Mouse (Mus musculus) intestine, embryonic 14.5 days (tissue): Measurements from ENCODE around the gene Os9. TPM values are rescaled to one million over a fixed set of nuclear protein-coding genes. Genes with fewer than 3 reads are reported as not detected.
A peak's percentile ranks its signal among the peaks of the same experiment; 100 is the strongest.
"Not testable (repeated sequence)": the region's sequence is repeated elsewhere in the genome, so short reads cannot be mapped to it uniquely, and the experiment has no call there.

Experiments used
- ATAC-seq: fragments of 200-750 bp; cut with Nextera tagmentation; replicated peaks from 2 replicates; pipeline ENCODE4 v1.8.0; 2017; ENCODE audit warnings: low read depth, moderate number of reproducible peaks, moderate TSS enrichment, moderate library complexity; ENCODE audit not compliant: low FRiP score, low TSS enrichment
- DNase-seq: peaks from one replicate; pipeline ENCODE4 v3.0.0-alpha.2; 2018; ENCODE audit warnings: low spot score
- H3K27ac ChIP-seq: fragments of 300-500 bp; sonication (generic); 2 replicates; pipeline ENCODE4 v1.5.1; 2014; ENCODE audit warnings: low read depth, mild to moderate bottlenecking, control low read depth
- H3K27me3 ChIP-seq: fragments of 300-500 bp; sonication (generic); replicated peaks from 2 replicates; pipeline ENCODE4 v1.6.1; 2014; ENCODE audit warnings: low read length, control low read depth; ENCODE audit not compliant: control insufficient read depth, insufficient read depth
- H3K36me3 ChIP-seq: fragments of 300-500 bp; sonication (generic); 2 replicates; pipeline ENCODE4 v1.6.1; 2014; ENCODE audit warnings: low read length, control low read depth; ENCODE audit not compliant: control insufficient read depth, insufficient read depth
- H3K4me1 ChIP-seq: fragments of 300-500 bp; sonication (generic); replicated peaks from 2 replicates; pipeline ENCODE4 v1.6.1; 2014; ENCODE audit warnings: low read length, control low read depth, mixed read lengths; ENCODE audit not compliant: control insufficient read depth, insufficient read depth
- H3K4me2 ChIP-seq: fragments of 300-500 bp; sonication (generic); 2 replicates; pipeline ENCODE4 v1.6.1; 2014; ENCODE audit warnings: low read length
- H3K4me3 ChIP-seq: fragments of 300-500 bp; sonication (generic); 2 replicates; pipeline ENCODE4 v1.5.1; 2014; ENCODE audit warnings: low read depth, low read length, control low read depth, mixed read lengths
- H3K9ac ChIP-seq: fragments of 300-500 bp; sonication (generic); 2 replicates; pipeline ENCODE4 v1.6.1; 2014; ENCODE audit warnings: mild to moderate bottlenecking, low read length
- H3K9me3 ChIP-seq: fragments of 300-500 bp; sonication (generic); 2 replicates; pipeline ENCODE4 v1.6.1; 2016; ENCODE audit warnings: low read length, control low read depth; ENCODE audit not compliant: control insufficient read depth
- WGBS: fragments of 180-500 bp; shearing (Covaris S2); extraction: QIAGEN DNeasy Blood & Tissue Kit; methylation state at CpG from one replicate; pipeline ENCODE4 v1.1.7; 2014; 5-methylcytosine and 5-hydroxymethylcytosine counted together
- polyA plus RNA-seq: library from polyadenylated mRNA; unstranded; fragments of >200 nt; fragmentation: Nextera tagmentation; extraction: Ambion mirVana; gene quantifications from 2 replicates; pipeline ENCODE4 v1.2.1, GENCODE M21; 2014

Os9 gene
- polyA plus RNA-seq, 1 experiment from 2014 or later: 51.6 TPM

GRCm38 (mm10) chr10:127164190-127164589, 43.3 kb upstream of the Os9 start:
- H3K9me3 ChIP-seq: no peaks in the 10 kb centered on the region
- H3K4me2 ChIP-seq: peak overlapping the region; percentile 100
- H3K4me1 ChIP-seq: peaks cover 12% of the 10 kb centered on the region; the same call in 1 of the 2 replicates
- peaks cover 36% of the 10 kb centered on the region for H3K27me3 ChIP-seq
- DNase-seq (no peak), ATAC-seq (no peak)
- H3K9ac ChIP-seq: no peak overlapping the region
- 0 out of 2 replicates have a peak, but pooled peaks cover 3% of the 10 kb centered on the region for H3K36me3 ChIP-seq
- no peak overlapping the region for H3K4me3 ChIP-seq
- WGBS: 87% methylated on average over 4 of the region's 4 CpGs
- H3K27ac ChIP-seq: no peak overlapping the region

GRCm38 (mm10) chr10:127162771-127163261, 41.9 kb upstream of the Os9 start:
- not testable (repeated sequence) for DNase-seq, H3K36me3 ChIP-seq, H3K4me2 ChIP-seq, H3K27ac ChIP-seq, H3K9ac ChIP-seq, H3K4me3 ChIP-seq, ATAC-seq, H3K9me3 ChIP-seq
- WGBS: 45% methylated on average over 7 of the region's 7 CpGs
- peaks cover 26% of the 10 kb centered on the region for H3K27me3 ChIP-seq
- H3K4me1 ChIP-seq: peaks cover 12% of the 10 kb centered on the region; the same call in 1 of the 2 replicates

- WGBS: 70% methylated on average over 3 of the region's 3 CpGs
- H3K36me3 ChIP-seq: no peaks in the 10 kb centered on the region
Observed at GRCm38 (mm10) chr10:127160728-127161127, 39.8 kb upstream of the Os9 start.

GRCm38 (mm10) chr10:127160081-127160480, 39.1 kb upstream of the Os9 start:
- H3K27ac ChIP-seq: no peak overlapping the region
- no peaks in the 10 kb centered on the region for H3K36me3 ChIP-seq
- H3K4me1 ChIP-seq: peaks cover 4% of the 10 kb centered on the region; the same call in 1 of the 2 replicates
- H3K27me3 ChIP-seq: no peaks in the 10 kb centered on the region
- ATAC-seq (no peak), DNase-seq (no peak)
- H3K4me3 ChIP-seq: no peak overlapping the region
- 85% methylated on average over 9 of the region's 9 CpGs for WGBS
- no peak overlapping the region for H3K4me2 ChIP-seq
- H3K9me3 ChIP-seq: no peaks in the 10 kb centered on the region
- no peak overlapping the region for H3K9ac ChIP-seq

More at GRCm38 (mm10) chr10:127160728-127161127, 39.8 kb upstream of the Os9 start:
- H3K9ac ChIP-seq: no peak overlapping the region
- no peak for DNase-seq
- H3K4me2 ChIP-seq: no peak overlapping the region
- H3K27me3 ChIP-seq: peaks cover 5% of the 10 kb centered on the region
- H3K4me1 ChIP-seq: peaks cover 8% of the 10 kb centered on the region; the same call in 1 of the 2 replicates
- H3K4me3 ChIP-seq: no peak overlapping the region
- no peaks in the 10 kb centered on the region for H3K9me3 ChIP-seq
- ATAC-seq: no peak
- H3K27ac ChIP-seq: no peak overlapping the region

- no peaks in the 10 kb centered on the region for H3K4me1 ChIP-seq
- DNase-seq: no peak
- WGBS: 56% methylated on average over 3 of the region's 3 CpGs
- H3K27ac ChIP-seq: no peak overlapping the region
- H3K9ac ChIP-seq: no peak overlapping the region
- no peak for ATAC-seq
- H3K4me3 ChIP-seq: no peak overlapping the region
- no peak overlapping the region for H3K4me2 ChIP-seq
- no peaks in the 10 kb centered on the region for H3K9me3 ChIP-seq
- H3K36me3 ChIP-seq: no peaks in the 10 kb centered on the region
- no peaks in the 10 kb centered on the region for H3K27me3 ChIP-seq
Observed at GRCm38 (mm10) chr10:127158471-127158870, 37.5 kb upstream of the Os9 start.

GRCm38 (mm10) chr10:127156511-127156910, 35.6 kb upstream of the Os9 start:
- H3K27ac ChIP-seq: no peak overlapping the region
- ATAC-seq (no peak), DNase-seq (no peak)
- no peaks in the 10 kb centered on the region for H3K9me3 ChIP-seq
- H3K4me1 ChIP-seq: no peaks in the 10 kb centered on the region
- no peak overlapping the region for H3K4me2 ChIP-seq
- H3K36me3 ChIP-seq: no peaks in the 10 kb centered on the region
- no peaks in the 10 kb centered on the region for H3K27me3 ChIP-seq
- no peak overlapping the region for H3K9ac ChIP-seq
- WGBS: 60% methylated on average over 1 of the region's 1 CpGs
- no peak overlapping the region for H3K4me3 ChIP-seq

GRCm38 (mm10) chr10:127156089-127156488, 35.2 kb upstream of the Os9 start:
- DNase-seq: no peak
- 64% methylated on average over 1 of the region's 1 CpGs for WGBS
- ATAC-seq: peak; percentile 21; the same call in 1 of the 2 replicates
- no peaks in the 10 kb centered on the region for H3K9me3 ChIP-seq
- peak overlapping the region; percentile 18; the same call in 1 of the 2 replicates for H3K27ac ChIP-seq
- H3K27me3 ChIP-seq: no peaks in the 10 kb centered on the region
- H3K36me3 ChIP-seq: no peaks in the 10 kb centered on the region
- H3K4me2 ChIP-seq: no peak overlapping the region
- no peaks in the 10 kb centered on the region for H3K4me1 ChIP-seq
- no peak overlapping the region for H3K4me3 ChIP-seq
- H3K9ac ChIP-seq: no peak overlapping the region

GRCm38 (mm10) chr10:127154652-127155051, 33.7 kb upstream of the Os9 start:
- DNase-seq (no peak), ATAC-seq (no peak)
- no peaks in the 10 kb centered on the region for H3K9me3 ChIP-seq
- no peak overlapping the region for H3K27ac ChIP-seq
- no peaks in the 10 kb centered on the region for H3K4me1 ChIP-seq
- no peak overlapping the region for H3K9ac ChIP-seq
- 88% methylated on average over 5 of the region's 5 CpGs for WGBS
- H3K36me3 ChIP-seq: no peaks in the 10 kb centered on the region
- H3K4me3 ChIP-seq: no peak overlapping the region
- H3K27me3 ChIP-seq: no peaks in the 10 kb centered on the region
- H3K4me2 ChIP-seq: no peak overlapping the region

GRCm38 (mm10) chr10:127154241-127154640, 33.3 kb upstream of the Os9 start:
- H3K27ac ChIP-seq: no peak overlapping the region
- no peak overlapping the region for H3K4me3 ChIP-seq
- no peak for DNase-seq
- no peaks in the 10 kb centered on the region for H3K9me3 ChIP-seq
- H3K36me3 ChIP-seq: no peaks in the 10 kb centered on the region
- no peak for ATAC-seq
- H3K9ac ChIP-seq: no peak overlapping the region
- no peaks in the 10 kb centered on the region for H3K27me3 ChIP-seq
- 87% methylated on average over 2 of the region's 2 CpGs for WGBS
- no peak overlapping the region for H3K4me2 ChIP-seq
- no peaks in the 10 kb centered on the region for H3K4me1 ChIP-seq
